9 mouse cellular contexts compared by ENCODE assay signal in genomic region chr2:154916547-154916946, GRCm38 (mm10). TPM values are rescaled to one million over a fixed set of nuclear protein-coding genes. Genes with fewer than 3 reads are reported as not detected.
DNase-seq lines count a peak whose midpoint lies in the region; ATAC-seq and TF ChIP-seq lines count a peak whose summit lies in the region.
"Had no signal": no experiment of that assay in that cellular context is flagged by ENCODE, and none has a peak within 500 bp of the region (broad histone marks: within the 10 kb centered on the region; RNA-seq: fewer than 3 reads in every experiment).

No protein-coding gene starts in this region.

- TF ChIP-seq POLR2A in small intestine, adult 2 months (IDR thresholded peaks at IDR 0.05; ENCODE audit: low read depth, low read length): no peak

- H3K9me3 ChIP-seq in intestine, postnatal 0 days (ENCODE audit: control insufficient read depth): no peaks in the 10 kb centered on the region
- no peaks in the 10 kb centered on the region for H3K9me3 ChIP-seq in intestine, embryonic 15.5 days
- H3K9me3 ChIP-seq: megakaryocyte, embryonic 14.5 days had no signal

- peak; percentile 74 for DNase-seq in ES-CJ7 (ENCODE audit: low read depth, low spot score)
- peak; percentile 11 for DNase-seq in c-Kit-negative CD71-positive TER-119-positive erythroid progenitor cells, embryonic 14.5 days (ENCODE audit: low read depth, low spot score)
- DNase-seq in kidney, postnatal 14 days: peak; percentile 27
- no peak for DNase-seq in cerebellum, adult 8-10 months
- DNase-seq in spleen, postnatal 14 days (ENCODE audit: low spot score in 2 of 2): no peak

- no peak overlapping the region for H3K4me3 ChIP-seq in intestine, postnatal 0 days (ENCODE audit: low read depth, low read length)
- H3K4me3 ChIP-seq in intestine, embryonic 15.5 days (replicated peaks): no peak overlapping the region
- H3K4me3 ChIP-seq in small intestine, adult 2 months (ENCODE audit: low read depth, low read length): no peak overlapping the region
- H3K4me3 ChIP-seq: megakaryocyte, embryonic 14.5 days had no signal

- no peak overlapping the region for H3K27ac ChIP-seq in intestine, postnatal 0 days (ENCODE audit: low read depth, low read length)
- H3K27ac ChIP-seq in intestine, embryonic 15.5 days: no peak overlapping the region
- H3K27ac ChIP-seq in small intestine, adult 2 months (ENCODE audit: insufficient read depth, low read depth, low read length): no peak overlapping the region

- TF ChIP-seq CTCF in intestine, postnatal 0 days (IDR thresholded peaks at IDR 0.05; ENCODE audit: low read depth): peak; percentile 77
- peak; percentile 51; the same call in 1 of the 2 replicates for TF ChIP-seq CTCF in small intestine, adult 2 months (IDR thresholded peaks at IDR 0.05; ENCODE audit: extremely low read depth, insufficient read length, insufficient replicate concordance, low read depth, low read length)

- ATAC-seq in intestine, postnatal 0 days: no peak
- no peak for ATAC-seq in intestine, embryonic 15.5 days

- H3K4me1 ChIP-seq in intestine, postnatal 0 days (replicated peaks; ENCODE audit: control insufficient read depth, insufficient read depth, low read length): no peaks in the 10 kb centered on the region
- no peaks in the 10 kb centered on the region; the same call in 1 of the 2 replicates for H3K4me1 ChIP-seq in intestine, embryonic 15.5 days (replicated peaks)
- no peaks in the 10 kb centered on the region for H3K4me1 ChIP-seq in small intestine, adult 2 months (ENCODE audit: control insufficient read depth, insufficient read depth, insufficient read length, low read length)
- H3K4me1 ChIP-seq: megakaryocyte, embryonic 14.5 days had no signal

- no peak overlapping the region for H3K4me2 ChIP-seq in intestine, postnatal 0 days (replicated peaks; ENCODE audit: low read depth)
- H3K4me2 ChIP-seq in intestine, embryonic 15.5 days (replicated peaks): no peak overlapping the region

- 24% methylated on average over 2 of the region's 2 CpGs for WGBS in intestine, postnatal 0 days
- WGBS in intestine, embryonic 15.5 days: 28% methylated on average over 2 of the region's 2 CpGs
- 11% methylated on average over 2 of the region's 2 CpGs for WGBS in small intestine, adult 2 months

- no peaks in the 10 kb centered on the region for H3K36me3 ChIP-seq in intestine, postnatal 0 days (ENCODE audit: control insufficient read depth, insufficient read depth)
- no peaks in the 10 kb centered on the region for H3K36me3 ChIP-seq in intestine, embryonic 15.5 days
- no peaks in the 10 kb centered on the region for H3K36me3 ChIP-seq in small intestine, adult 2 months (ENCODE audit: control insufficient read depth, insufficient read depth, low read length)

- no peaks in the 10 kb centered on the region for H3K27me3 ChIP-seq in intestine, postnatal 0 days (replicated peaks; ENCODE audit: control insufficient read depth, insufficient read depth, low read length)
- H3K27me3 ChIP-seq in intestine, embryonic 15.5 days (replicated peaks): no peaks in the 10 kb centered on the region
- no peaks in the 10 kb centered on the region for H3K27me3 ChIP-seq in small intestine, adult 2 months (ENCODE audit: control insufficient read depth, insufficient read depth, low read length)

- H3K9ac ChIP-seq in intestine, postnatal 0 days (ENCODE audit: low read depth, low read length): no peak overlapping the region
- H3K9ac ChIP-seq in intestine, embryonic 15.5 days: no peak overlapping the region

RNA-seq across cellular contexts. Expression of gene Eif2s2, which starts 23.8 kb away (rescaled TPM):
- polyA plus RNA-seq in intestine, postnatal 0 days (2015; fragmentation: Nextera tagmentation; extraction: Ambion mirVana): 80.4 and 85.5 TPM in 2 replicates
- 87.5 and 106 TPM in 2 replicates for polyA plus RNA-seq in intestine, embryonic 15.5 days (2015; fragmentation: Nextera tagmentation; extraction: Ambion mirVana)
- 1.4 and 2.1 TPM in 2 replicates for polyA plus RNA-seq in small intestine, adult 2 months (2012; rRNA removed)

Comparison
In these comparisons a context has a peak if more than half of its experiments do, and no peak if none do; other contexts are left out.
1. DNase-seq: peak in ES-CJ7 (single experiment), c-Kit-negative CD71-positive TER-119-positive erythroid progenitor cells, embryonic 14.5 days (single experiment) and kidney, postnatal 14 days (single experiment); none in cerebellum, adult 8-10 months (single experiment) and spleen, postnatal 14 days (0 of 2).
2. RNA of gene Eif2s2, which starts 23.8 kb away (polyA plus RNA-seq): 87.5 to 106 TPM in intestine, embryonic 15.5 days and 80.4 to 85.5 TPM in intestine, postnatal 0 days; 1.4 to 2.1 TPM in small intestine, adult 2 months; every median in the first group is over 10 times any median in the second.